Comparison of ENCODE assay signal across 19 mouse cellular contexts in genomic region chr15:7108160-7108559, GRCm38 (mm10). TPM values are rescaled to one million over a fixed set of nuclear protein-coding genes. Genes with fewer than 3 reads are reported as not detected.
DNase-seq lines count a peak whose midpoint lies in the region; TF ChIP-seq lines count a peak whose summit lies in the region.
"Had no signal": no experiment of that assay in that cellular context is flagged by ENCODE, and none has a peak within 500 bp of the region (broad histone marks: within the 10 kb centered on the region; RNA-seq: fewer than 3 reads in every experiment).

No protein-coding gene starts in this region.

- TF ChIP-seq POLR2A in kidney, adult 2 months (IDR thresholded peaks at IDR 0.05; ENCODE audit: low read depth, low read length): no peak
- TF ChIP-seq POLR2A in lung, adult 2 months (IDR thresholded peaks at IDR 0.05; ENCODE audit: borderline replicate concordance, extremely low read depth, low read depth, low read length): no peak

- 77% methylated on average over 6 of the region's 6 CpGs for WGBS in kidney, adult 2 months
- WGBS in lung, adult 2 months: 80% methylated on average over 6 of the region's 6 CpGs

- no peak for TF ChIP-seq CTCF in kidney, adult 2 months (conservative IDR thresholded peaks at IDR 0.05; ENCODE audit: insufficient read depth, insufficient read length, low read depth, low read length)
- TF ChIP-seq CTCF in lung, adult 2 months (IDR thresholded peaks at IDR 0.05; ENCODE audit: insufficient read depth, low read length): no peak

- no peak for DNase-seq in kidney, adult 2 months
- DNase-seq in kidney, postnatal 25 days: no peak
- DNase-seq in lung, postnatal 25 days (ENCODE audit: low spot score): peak; percentile 48
- DNase-seq in lung, adult 2 months: no peak
- DNase-seq: adrenal gland, adult 2 months; adrenal gland, postnatal 10 days; adrenal gland, postnatal 25 days; cerebellum, adult 11 months; cerebellum, adult 18-20 months; cerebellum, adult 8-10 months; cerebellum, adult 9-11 months; cerebellum, postnatal 14 days; cerebellum, postnatal 36 days; embryo, embryonic 11 days had no signal

- H3K27ac ChIP-seq in kidney, adult 2 months (ENCODE audit: insufficient read depth, low read depth, low read length): peak overlapping the region; percentile 8; the same call in 1 of the 2 replicates
- H3K27ac ChIP-seq: embryonic facial prominence, embryonic 13.5 days; embryonic facial prominence, embryonic 15.5 days; forebrain, embryonic 10.5 days; forebrain, embryonic 12.5 days had no signal

- H3K4me1 ChIP-seq in kidney, adult 2 months (ENCODE audit: control insufficient read depth, insufficient read depth, low read length): 0 out of 2 replicates have a peak, but pooled peaks cover 2% of the 10 kb centered on the region
- no peaks in the 10 kb centered on the region for H3K4me1 ChIP-seq in lung, adult 2 months (ENCODE audit: control insufficient read depth, insufficient read depth, low read length)
- H3K4me1 ChIP-seq: embryonic facial prominence, embryonic 15.5 days; forebrain, embryonic 10.5 days; forebrain, embryonic 12.5 days had no signal

- no peaks in the 10 kb centered on the region for H3K27me3 ChIP-seq in kidney, adult 2 months (replicated peaks; ENCODE audit: control insufficient read depth, insufficient read depth, low read length)
- H3K27me3 ChIP-seq: embryonic facial prominence, embryonic 13.5 days; embryonic facial prominence, embryonic 15.5 days; forebrain, embryonic 12.5 days had no signal

- H3K4me3 ChIP-seq in kidney, adult 2 months (ENCODE audit: insufficient read depth, low read depth, low read length): no peak overlapping the region
- no peak overlapping the region for H3K4me3 ChIP-seq in lung, adult 2 months (replicated peaks; ENCODE audit: extremely low read depth, low read depth, low read length)
- H3K4me3 ChIP-seq: embryonic facial prominence, embryonic 13.5 days; embryonic facial prominence, embryonic 15.5 days; erythroblast, embryonic 14.5 days; forebrain, embryonic 10.5 days; forebrain, embryonic 12.5 days had no signal

- H3K36me3 ChIP-seq in kidney, adult 2 months (ENCODE audit: control insufficient read depth, insufficient read depth, low read length): no peaks in the 10 kb centered on the region
- H3K36me3 ChIP-seq: embryonic facial prominence, embryonic 13.5 days; embryonic facial prominence, embryonic 15.5 days; forebrain, embryonic 10.5 days; forebrain, embryonic 12.5 days had no signal

RNA-seq across cellular contexts. Expression of gene Lifr, which starts 17.7 kb away (rescaled TPM):
- 26.2 and 64.8 TPM in 2 replicates for polyA plus RNA-seq in kidney, adult 2 months (2012; rRNA removed)
- 101 and 222 TPM in 2 replicates for polyA plus RNA-seq in lung, adult 2 months (2012; rRNA removed)
- polyA plus RNA-seq: erythroblast, embryonic 14.5 days had no signal
